Mouse (Mus musculus) embryonic facial prominence, embryonic 10.5 days (tissue): ENCODE results near the gene Gnai2. TPM values are rescaled to one million over a fixed set of nuclear protein-coding genes. Genes with fewer than 3 reads are reported as not detected.

Experiments used
- DNase-seq: peaks from one replicate; pipeline ENCODE4 v3.0.0-alpha.2; 2017; ENCODE audit warnings: low spot score
- H3K27ac ChIP-seq: fragments of 300-500 bp; sonication (generic); replicated peaks from 2 replicates; pipeline ENCODE4 v1.5.1; 2016; ENCODE audit warnings: mild to moderate bottlenecking
- H3K27me3 ChIP-seq: fragments of 300-500 bp; sonication (generic); replicated peaks from 2 replicates; pipeline ENCODE4 v1.6.1; 2016; ENCODE audit warnings: low read depth, mild to moderate bottlenecking; ENCODE audit not compliant: poor library complexity, severe bottlenecking
- H3K36me3 ChIP-seq: fragments of 300-500 bp; sonication (generic); replicated peaks from 2 replicates; pipeline ENCODE4 v1.6.1; 2016; ENCODE audit warnings: mild to moderate bottlenecking, moderate library complexity
- H3K4me1 ChIP-seq: fragments of 300-500 bp; sonication (generic); 2 replicates; pipeline ENCODE4 v1.6.1; 2016
- H3K4me3 ChIP-seq: fragments of 300-500 bp; sonication (generic); 2 replicates; pipeline ENCODE4 v1.5.1; 2016; ENCODE audit warnings: mild to moderate bottlenecking, moderate library complexity
- H3K9me3 ChIP-seq: fragments of 300-500 bp; sonication (generic); 2 replicates; pipeline ENCODE4 v1.6.1; 2016; ENCODE audit warnings: mild to moderate bottlenecking
- WGBS: fragments of 180-500 bp; shearing (Covaris S2); methylation state at CpG from one replicate; pipeline ENCODE4 v1.1.7; 2016; 5-methylcytosine and 5-hydroxymethylcytosine counted together
- polyA plus RNA-seq: library from polyadenylated mRNA; unstranded; fragments of >200 nt; fragmentation: Nextera tagmentation; extraction: Ambion mirVana; gene quantifications from 2 replicates; pipeline ENCODE4 v1.2.1, GENCODE M21; 2016

Gene Gnai2
- polyA plus RNA-seq, 1 experiment from 2014 or later, result 334 TPM

GRCm38 (mm10) chr9:107653474-107653873 is 18.3 kb upstream of the Gnai2 start:
- peaks cover 13% of the 10 kb centered on the region for H3K4me1 ChIP-seq

GRCm38 (mm10) chr9:107650708-107651481 is 15.7 kb upstream of the Gnai2 start:
- DNase-seq, result no peak
- 0 out of 2 replicates have a peak, but pooled peaks cover 3% of the 10 kb centered on the region for H3K27me3 ChIP-seq
- H3K27ac ChIP-seq, result peak overlapping the region; percentile 12; the same call in 1 of the 2 replicates
- no peaks in the 10 kb centered on the region for H3K36me3 ChIP-seq
- no peak overlapping the region for H3K4me3 ChIP-seq
- WGBS, result 56% methylated on average over 12 of the region's 12 CpGs
- H3K4me1 ChIP-seq, result peaks cover 10% of the 10 kb centered on the region
- no peaks in the 10 kb centered on the region for H3K9me3 ChIP-seq

More at GRCm38 (mm10) chr9:107653474-107653873, 18.3 kb upstream of the Gnai2 start:
- H3K4me3 ChIP-seq, result no peak overlapping the region
- H3K36me3 ChIP-seq, result no peaks in the 10 kb centered on the region
- DNase-seq, result no peak
- H3K9me3 ChIP-seq, result no peaks in the 10 kb centered on the region
- WGBS, result 79% methylated on average over 2 of the region's 2 CpGs
- no peak overlapping the region for H3K27ac ChIP-seq
- H3K27me3 ChIP-seq, result 0 out of 2 replicates have a peak, but pooled peaks cover 3% of the 10 kb centered on the region

- no peaks in the 10 kb centered on the region for H3K36me3 ChIP-seq
- H3K27me3 ChIP-seq, result 0 out of 2 replicates have a peak, but pooled peaks cover 3% of the 10 kb centered on the region
- DNase-seq, result no peak
- peaks cover 15% of the 10 kb centered on the region for H3K4me1 ChIP-seq
- H3K27ac ChIP-seq, result peak overlapping the region; percentile 12; the same call in 1 of the 2 replicates
- H3K9me3 ChIP-seq, result no peaks in the 10 kb centered on the region
- 78% methylated on average over 7 of the region's 7 CpGs for WGBS
- no peak overlapping the region for H3K4me3 ChIP-seq
These were observed 15.1 kb upstream of the Gnai2 start for GRCm38 (mm10) chr9:107650225-107650624.

GRCm38 (mm10) chr9:107648767-107649166 is 13.6 kb upstream of the Gnai2 start:
- no peak for DNase-seq
- no peaks in the 10 kb centered on the region for H3K9me3 ChIP-seq
- H3K36me3 ChIP-seq, result no peaks in the 10 kb centered on the region
- H3K27ac ChIP-seq, result no peak overlapping the region
- WGBS, result 79% methylated on average over 3 of the region's 3 CpGs
- H3K4me3 ChIP-seq, result no peak overlapping the region
- peaks cover 29% of the 10 kb centered on the region for H3K4me1 ChIP-seq
- 0 out of 2 replicates have a peak, but pooled peaks cover 7% of the 10 kb centered on the region for H3K27me3 ChIP-seq

GRCm38 (mm10) chr9:107646975-107647374 is 11.8 kb upstream of the Gnai2 start:
- 0 out of 2 replicates have a peak, but pooled peaks cover 7% of the 10 kb centered on the region for H3K27me3 ChIP-seq
- no peaks in the 10 kb centered on the region for H3K9me3 ChIP-seq
- H3K4me1 ChIP-seq, result peaks cover 30% of the 10 kb centered on the region
- no peak for DNase-seq
- WGBS, result 79% methylated on average over 6 of the region's 6 CpGs
- no peak overlapping the region for H3K4me3 ChIP-seq
- H3K27ac ChIP-seq, result no peak overlapping the region
- no peaks in the 10 kb centered on the region for H3K36me3 ChIP-seq

- WGBS, result 10% methylated on average over 5 of the region's 5 CpGs
- Histone ChIP-seq H3K4me3 (no peak overlapping the region), H3K4me1 (peaks cover 36% of the 10 kb centered on the region), H3K9me3 (no peaks in the 10 kb centered on the region), H3K36me3 (no peaks in the 10 kb centered on the region), H3K27me3 (0 out of 2 replicates have a peak, but pooled peaks cover 4% of the 10 kb centered on the region), H3K27ac (no peak overlapping the region)
- DNase-seq, result peak; percentile 88
These were observed 10.4 kb upstream of the Gnai2 start for GRCm38 (mm10) chr9:107645577-107645976.

- peaks cover 38% of the 10 kb centered on the region for H3K4me1 ChIP-seq
- no peak for DNase-seq
- no peaks in the 10 kb centered on the region for H3K9me3 ChIP-seq
- 0 out of 2 replicates have a peak, but pooled peaks cover 4% of the 10 kb centered on the region for H3K27me3 ChIP-seq
- H3K4me3 ChIP-seq, result peak overlapping the region; percentile 53
- WGBS, result 55% methylated on average over 7 of the region's 7 CpGs
- H3K36me3 ChIP-seq, result no peaks in the 10 kb centered on the region
- H3K27ac ChIP-seq, result peak overlapping the region; percentile 83
These were observed 10.0 kb upstream of the Gnai2 start for GRCm38 (mm10) chr9:107645153-107645510.

- Histone ChIP-seq H3K36me3 (no peaks in the 10 kb centered on the region), H3K27me3 (0 out of 2 replicates have a peak, but pooled peaks cover 4% of the 10 kb centered on the region), H3K4me1 (peaks cover 44% of the 10 kb centered on the region), H3K9me3 (no peaks in the 10 kb centered on the region), H3K4me3 (peak overlapping the region; percentile 53), H3K27ac (peak overlapping the region; percentile 83)
- WGBS, result 6% methylated on average over 35 of the region's 35 CpGs
- DNase-seq, result peak; percentile 95
These were observed 9.5 kb upstream of the Gnai2 start for GRCm38 (mm10) chr9:107644495-107645152.

- Histone ChIP-seq H3K4me1 (peaks cover 46% of the 10 kb centered on the region), H3K36me3 (no peaks in the 10 kb centered on the region), H3K27me3 (0 out of 2 replicates have a peak, but pooled peaks cover 4% of the 10 kb centered on the region), H3K27ac (peak overlapping the region; percentile 83), H3K9me3 (no peaks in the 10 kb centered on the region), H3K4me3 (peak overlapping the region; percentile 53)
- 92% methylated on average over 13 of the region's 13 CpGs for WGBS
- no peak for DNase-seq
These were observed 8.5 kb upstream of the Gnai2 start for GRCm38 (mm10) chr9:107643544-107644214.

- H3K4me3 ChIP-seq, result no peak overlapping the region
- WGBS, result 44% methylated on average over 8 of the region's 8 CpGs
- H3K27ac ChIP-seq, result peak overlapping the region; percentile 31
- H3K9me3 ChIP-seq, result no peaks in the 10 kb centered on the region
- 0 out of 2 replicates have a peak, but pooled peaks cover 4% of the 10 kb centered on the region for H3K27me3 ChIP-seq
- H3K4me1 ChIP-seq, result peaks cover 59% of the 10 kb centered on the region
- H3K36me3 ChIP-seq, result no peaks in the 10 kb centered on the region
- DNase-seq, result no peak
These were observed 6.5 kb upstream of the Gnai2 start for GRCm38 (mm10) chr9:107641666-107642065.

- no peaks in the 10 kb centered on the region for H3K36me3 ChIP-seq
- H3K27ac ChIP-seq, result peak overlapping the region; percentile 40
- WGBS, result 30% methylated on average over 8 of the region's 8 CpGs
- DNase-seq, result no peak
- H3K27me3 ChIP-seq, result 0 out of 2 replicates have a peak, but pooled peaks cover 4% of the 10 kb centered on the region
- peaks cover 66% of the 10 kb centered on the region for H3K4me1 ChIP-seq
- no peaks in the 10 kb centered on the region for H3K9me3 ChIP-seq
- no peak overlapping the region for H3K4me3 ChIP-seq
These were observed 5.1 kb upstream of the Gnai2 start for GRCm38 (mm10) chr9:107640257-107640772.

GRCm38 (mm10) chr9:107637070-107637469 is 1.9 kb upstream of the Gnai2 start:
- peaks cover 11% of the 10 kb centered on the region for H3K36me3 ChIP-seq
- H3K4me1 ChIP-seq, result peaks cover 82% of the 10 kb centered on the region
- peak overlapping the region; percentile 31 for H3K4me3 ChIP-seq
- H3K9me3 ChIP-seq, result no peaks in the 10 kb centered on the region
- peak; percentile 68 for DNase-seq
- no peaks in the 10 kb centered on the region for H3K27me3 ChIP-seq
- peak overlapping the region; percentile 79 for H3K27ac ChIP-seq
- WGBS, result 44% methylated on average over 7 of the region's 7 CpGs
